16 mouse cellular contexts compared by ENCODE assay signal in the genomic region with DNA sequence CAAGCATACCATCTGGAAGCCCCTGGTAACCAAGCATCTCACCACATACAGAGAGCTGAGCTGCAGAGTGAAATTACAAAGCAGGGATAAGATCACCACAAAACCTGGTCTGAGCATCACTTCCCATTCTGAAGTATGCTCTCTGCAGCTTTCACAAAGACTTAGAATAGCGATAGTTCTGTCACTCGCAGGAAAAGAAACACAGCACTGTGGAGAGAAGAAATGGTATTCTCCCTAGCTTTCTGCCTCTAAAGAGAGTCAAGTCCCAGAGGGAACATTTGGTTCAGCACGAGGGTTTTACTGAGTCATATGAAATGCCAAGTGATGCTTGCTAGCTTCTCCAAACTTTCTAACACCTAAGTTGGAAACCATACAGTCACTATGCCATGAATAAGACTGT. TPM values are rescaled to one million over a fixed set of nuclear protein-coding genes. Genes with fewer than 3 reads are reported as not detected.
"Had no signal": no experiment of that assay in that cellular context is flagged by ENCODE, and none has a peak within 500 bp of the region (broad histone marks: within the 10 kb centered on the region; RNA-seq: fewer than 3 reads in every experiment).

No protein-coding gene starts in this region.

- DNase-seq: lung, adult 18-20 months; lung, embryonic 14.5 days; lung, postnatal 10 days; right cerebral cortex, postnatal 14 days; thymus, adult 18-20 months; thymus, postnatal 36 days had no signal

- H3K4me3 ChIP-seq: megakaryocyte, embryonic 14.5 days; midbrain, embryonic 13.5 days; midbrain, embryonic 15.5 days; neural tube, embryonic 12.5 days; stomach, embryonic 15.5 days had no signal

- H3K9me3 ChIP-seq: megakaryocyte, embryonic 14.5 days; midbrain, embryonic 13.5 days; midbrain, embryonic 15.5 days; neural tube, embryonic 12.5 days; stomach, embryonic 15.5 days had no signal

- H3K4me1 ChIP-seq: midbrain, embryonic 13.5 days; midbrain, embryonic 15.5 days; neural tube, embryonic 12.5 days; stomach, embryonic 15.5 days had no signal

- H3K4me2 ChIP-seq: lung, embryonic 14.5 days; midbrain, embryonic 11.5 days; midbrain, embryonic 13.5 days; midbrain, embryonic 15.5 days; neural tube, embryonic 12.5 days; stomach, embryonic 15.5 days had no signal

- ATAC-seq: midbrain, embryonic 13.5 days; midbrain, embryonic 15.5 days had no signal

- H3K9ac ChIP-seq: lung, embryonic 14.5 days; midbrain, embryonic 13.5 days; midbrain, embryonic 15.5 days; neural tube, embryonic 12.5 days; stomach, embryonic 15.5 days had no signal

- H3K36me3 ChIP-seq: midbrain, embryonic 15.5 days; neural tube, embryonic 12.5 days; stomach, embryonic 15.5 days had no signal

- H3K27ac ChIP-seq: macrophage; midbrain, embryonic 13.5 days; midbrain, embryonic 15.5 days; neural tube, embryonic 12.5 days; stomach, embryonic 15.5 days; stomach, postnatal 0 days had no signal

- H3K27me3 ChIP-seq: megakaryocyte, embryonic 14.5 days; midbrain, embryonic 13.5 days; midbrain, embryonic 15.5 days; neural tube, embryonic 12.5 days; stomach, embryonic 15.5 days had no signal

RNA-seq across cellular contexts. Expression of a gene that starts 38.6 kb away (rescaled TPM):
- total RNA-seq: monocyte, adult 5-6 weeks; neutrophil, adult 5-6 weeks had no signal
